Mouse (Mus musculus) kidney, adult 2 months (tissue): ENCODE measurements at regions not wholly inside any gene's neighbourhood (a gene's known extent, or its start where the extent isn't known, plus 50 kb on each side); places are given as distances from the start of the nearest gene placed in this dataset.

ENCODE experiments used
- CTCF ChIP-seq: fragments of 200-500 bp; conservative IDR thresholded peaks from 2 replicates; pipeline ENCODE4 v1.5.1; 2011; ENCODE audit warnings: low read depth, mild to moderate bottlenecking, control low read depth, low read length, moderate library complexity, mixed read lengths; ENCODE audit not compliant: insufficient read depth, insufficient read length
- POLR2A ChIP-seq: fragments of 200-500 bp; IDR thresholded peaks from one replicate; pipeline ENCODE4 v1.6.1; 2011; ENCODE audit warnings: low read depth, low read length, control low read depth

- TF ChIP-seq CTCF (no peak), POLR2A (no peak)
These were observed 170.3 kb upstream of the Grm3 start for GRCm38 (mm10) chr5:9895297-9895696.
